Mouse (Mus musculus) liver, embryonic 14.5 days (tissue): ENCODE data around the gene Megf11. TPM values are rescaled to one million over a fixed set of nuclear protein-coding genes. Genes with fewer than 3 reads are reported as not detected.
A peak's percentile ranks its signal among the peaks of the same experiment; 100 is the strongest.

Source experiments
- ATAC-seq: fragments of 200-750 bp; cut with Nextera tagmentation; 2 replicates; pipeline ENCODE4 v1.8.0; 2017; ENCODE audit warnings: moderate number of reproducible peaks, mild to moderate bottlenecking, moderate library complexity; ENCODE audit not compliant: insufficient read depth
- DNase-seq, 3 experiments: peaks; one replicate each; pipeline ENCODE4 v3.0.0-alpha.2; 2012 to 2013; ENCODE audit warnings: low read depth in 3 of 3, low spot score in 3 of 3
- H3K27ac ChIP-seq: fragments of 300-500 bp; sonication (generic); 2 replicates; pipeline ENCODE4 v1.5.1; 2014; ENCODE audit warnings: moderate library complexity, mild to moderate bottlenecking, control low read depth, inconsistent platforms
- H3K27me3 ChIP-seq: fragments of 300-500 bp; sonication (generic); 2 replicates; pipeline ENCODE4 v1.6.1; 2014; ENCODE audit warnings: mild to moderate bottlenecking, low read length, moderate library complexity; ENCODE audit not compliant: control insufficient read depth, insufficient read depth
- H3K36me3 ChIP-seq: fragments of 300-500 bp; sonication (generic); replicated peaks from 2 replicates; pipeline ENCODE4 v1.6.1; 2014; ENCODE audit warnings: low read depth; ENCODE audit not compliant: control insufficient read depth, insufficient read depth
- H3K4me1 ChIP-seq, 2 experiments: fragments of 200-500 bp in 1 of 2; fragments of 300-500 bp in 1 of 2; sonication (generic) in 1 of 2; replicated peaks; 2 replicates each; pipeline ENCODE4 v1.6.1; 2012 to 2014; ENCODE audit warnings: antibody characterized with exemption in 1 of 2, inconsistent platforms in 1 of 2, low read length in 1 of 2; ENCODE audit not compliant: control insufficient read depth in 2 of 2, insufficient read depth in 2 of 2
- H3K4me2 ChIP-seq: fragments of 300-500 bp; sonication (generic); 2 replicates; pipeline ENCODE4 v1.6.1; 2014; ENCODE audit warnings: low read depth, mild to moderate bottlenecking, control low read depth, moderate library complexity
- H3K4me3 ChIP-seq, 2 experiments: fragments of 200-500 bp in 1 of 2; fragments of 300-500 bp in 1 of 2; sonication (generic) in 1 of 2; 2 replicates each; pipeline ENCODE4 v1.5.1; 2012 to 2014; ENCODE audit warnings: low read depth in 2 of 2, low read length in 2 of 2, mild to moderate bottlenecking in 2 of 2, control low read depth in 1 of 2, inconsistent platforms in 1 of 2, moderate library complexity in 1 of 2; ENCODE audit not compliant: insufficient read depth in 1 of 2
- H3K9ac ChIP-seq: fragments of 300-500 bp; sonication (generic); replicated peaks from 2 replicates; pipeline ENCODE4 v1.6.1; 2014; ENCODE audit warnings: mild to moderate bottlenecking, control low read depth, moderate library complexity
- H3K9me3 ChIP-seq: fragments of 300-500 bp; sonication (generic); 2 replicates; pipeline ENCODE4 v1.6.1; 2016; ENCODE audit warnings: low read length, mixed read lengths; ENCODE audit not compliant: control insufficient read depth
- CTCF ChIP-seq: IDR thresholded peaks from 2 replicates; pipeline ENCODE4 v1.5.1; 2016; ENCODE audit warnings: antibody characterized with exemption, low read depth, control low read depth
- EP300 ChIP-seq: IDR thresholded peaks from 2 replicates; pipeline ENCODE4 v1.6.1; 2016; ENCODE audit warnings: antibody characterized with exemption, low read depth
- WGBS: fragments of 180-500 bp; shearing (Covaris S2); extraction: QIAGEN DNeasy Blood & Tissue Kit; methylation state at CpG from one replicate; pipeline ENCODE4 v1.1.7; 2014; ENCODE audit not compliant: insufficient replicate concordance; 5-methylcytosine and 5-hydroxymethylcytosine counted together
- polyA plus RNA-seq, 2 experiments: library from polyadenylated mRNA; depleted of rRNA in 1 of 2; stranded (reverse) in 1 of 2; unstranded in 1 of 2; fragments of >200 nt; fragmentation: Nextera tagmentation in 1 of 2; extraction: Ambion mirVana in 1 of 2; gene quantifications; 2 replicates each; pipeline versions ENCODE4 v1.2.1 to v1.2.3; 2012 to 2014

Gene Megf11
- polyA plus RNA-seq, 2 experiments = 0.18 to 0.28 TPM

- no peaks in the 10 kb centered on the region for H3K36me3 ChIP-seq
- no peaks in the 10 kb centered on the region for H3K9me3 ChIP-seq
- no peak overlapping the region for H3K4me2 ChIP-seq
- H3K27ac ChIP-seq = no peak overlapping the region
- H3K4me3 ChIP-seq = no peak overlapping the region
- ATAC-seq (no peak), DNase-seq (no peak)
- H3K9ac ChIP-seq = no peak overlapping the region
- H3K27me3 ChIP-seq = no peaks in the 10 kb centered on the region
- TF ChIP-seq EP300 (no peak), CTCF (no peak)
- WGBS = 92% methylated on average over 1 of the region's 1 CpGs
- H3K4me1 ChIP-seq = peaks cover 19 to 21% of the 10 kb centered on the region in 2 experiments
Observed at GRCm38 (mm10) chr9:64470806-64471205, 85.4 kb downstream of the Megf11 start.

- H3K9ac ChIP-seq = no peak overlapping the region
- no peaks in the 10 kb centered on the region for H3K27me3 ChIP-seq
- H3K4me2 ChIP-seq = no peak overlapping the region
- ATAC-seq (no peak), DNase-seq (no peak)
- no peak for TF ChIP-seq EP300
- TF ChIP-seq CTCF = no peak
- H3K27ac ChIP-seq = no peak overlapping the region
- H3K4me3 ChIP-seq = no peak overlapping the region
- H3K9me3 ChIP-seq = no peaks in the 10 kb centered on the region
- peaks cover 19 to 21% of the 10 kb centered on the region in 2 experiments for H3K4me1 ChIP-seq
- no peaks in the 10 kb centered on the region for H3K36me3 ChIP-seq
- WGBS = 60% methylated on average over 3 of the region's 3 CpGs
Observed at GRCm38 (mm10) chr9:64471336-64471735, 85.9 kb downstream of the Megf11 start.

- no peak overlapping the region for H3K9ac ChIP-seq
- TF ChIP-seq CTCF (no peak), EP300 (no peak)
- no peak overlapping the region for H3K4me3 ChIP-seq
- peak overlapping the region; percentile 38 for H3K27ac ChIP-seq
- 9% methylated on average over 2 of the region's 2 CpGs for WGBS
- H3K4me1 ChIP-seq = peaks cover 19 to 21% of the 10 kb centered on the region in 2 experiments
- ATAC-seq (peak; percentile 70), DNase-seq (peak; percentile 31 to 42 (median 33))
- peak overlapping the region; percentile 36 for H3K4me2 ChIP-seq
- no peaks in the 10 kb centered on the region for H3K27me3 ChIP-seq
- no peaks in the 10 kb centered on the region for H3K9me3 ChIP-seq
- H3K36me3 ChIP-seq = no peaks in the 10 kb centered on the region
Observed at GRCm38 (mm10) chr9:64472165-64472564, 86.7 kb downstream of the Megf11 start.

- DNase-seq (peak; percentile 41 to 48 (median 46)), ATAC-seq (peak; percentile 88)
- H3K27ac ChIP-seq = peak overlapping the region; percentile 38
- no peaks in the 10 kb centered on the region for H3K36me3 ChIP-seq
- no peak overlapping the region for H3K9ac ChIP-seq
- H3K4me2 ChIP-seq = peak overlapping the region; percentile 36
- WGBS = 6% methylated on average over 6 of the region's 6 CpGs
- no peaks in the 10 kb centered on the region for H3K27me3 ChIP-seq
- H3K4me3 ChIP-seq = no peak overlapping the region
- no peaks in the 10 kb centered on the region for H3K9me3 ChIP-seq
- TF ChIP-seq EP300 (peak; percentile 74), CTCF (no peak)
- peaks cover 19 to 21% of the 10 kb centered on the region in 2 experiments for H3K4me1 ChIP-seq
Observed at GRCm38 (mm10) chr9:64472743-64473142, 87.3 kb downstream of the Megf11 start.

- DNase-seq = no peak
- Histone ChIP-seq H3K27me3 (no peaks in the 10 kb centered on the region), H3K4me3 (no peak overlapping the region), H3K4me2 (peak overlapping the region; percentile 36), H3K9ac (0 out of 2 replicates have a peak overlapping the region, but pooled peaks have one; percentile 15), H3K9me3 (no peaks in the 10 kb centered on the region), H3K36me3 (no peaks in the 10 kb centered on the region), H3K4me1 (peaks cover 19 to 21% of the 10 kb centered on the region in 2 experiments), H3K27ac (peak overlapping the region; percentile 31)
- WGBS = 21% methylated on average over 2 of the region's 2 CpGs
- TF ChIP-seq CTCF = no peak
- TF ChIP-seq EP300 = no peak
- no peak for ATAC-seq
Observed at GRCm38 (mm10) chr9:64473170-64473569, 87.7 kb downstream of the Megf11 start.
